8 mouse cellular contexts compared by ENCODE assay signal in the genomic region with DNA sequence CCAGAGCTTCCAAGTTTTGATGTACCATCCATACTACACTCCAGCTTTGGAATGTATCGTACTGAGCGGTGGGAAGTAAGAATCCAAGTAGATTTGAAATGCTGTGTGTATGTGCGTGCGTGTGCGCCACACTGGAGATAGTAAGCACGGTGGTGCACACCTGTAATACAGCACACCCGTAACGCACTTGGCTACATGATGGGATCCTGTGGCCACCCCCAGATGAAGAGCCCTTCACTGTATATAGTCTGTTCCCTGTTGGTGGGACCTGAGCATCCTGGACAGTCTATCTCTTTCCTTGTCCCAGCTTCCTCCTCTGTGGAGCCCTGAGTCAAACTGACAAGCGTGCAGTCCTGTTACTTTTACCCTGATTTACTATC. TPM values are rescaled to one million over a fixed set of nuclear protein-coding genes. Genes with fewer than 3 reads are reported as not detected.
DNase-seq lines count a peak whose midpoint lies in the region; ATAC-seq and TF ChIP-seq lines count a peak whose summit lies in the region.

No protein-coding gene starts in this region.

- peak overlapping the region; percentile 81 for H3K4me2 ChIP-seq in limb, embryonic 14.5 days (replicated peaks; ENCODE audit: low read depth, low read length, severe bottlenecking)
- H3K4me2 ChIP-seq in stomach, embryonic 16.5 days (ENCODE audit: low read depth, low read length) = peak overlapping the region; percentile 79

- H3K27me3 ChIP-seq in spleen, adult 2 months (ENCODE audit: control insufficient read depth, insufficient read depth, low read length) = no peaks in the 10 kb centered on the region
- H3K27me3 ChIP-seq in forebrain, embryonic 10.5 days (ENCODE audit: poor library complexity, severe bottlenecking) = no peaks in the 10 kb centered on the region
- H3K27me3 ChIP-seq in limb, embryonic 14.5 days (ENCODE audit: control insufficient read depth, insufficient read depth, low read length) = no peaks in the 10 kb centered on the region
- H3K27me3 ChIP-seq in stomach, embryonic 16.5 days (ENCODE audit: control insufficient read depth, insufficient read depth, low read length) = no peaks in the 10 kb centered on the region
- no peaks in the 10 kb centered on the region for H3K27me3 ChIP-seq in cerebellum, adult 2 months (ENCODE audit: control insufficient read depth, insufficient read depth, low read length)

- H3K9me3 ChIP-seq in forebrain, embryonic 10.5 days = no peaks in the 10 kb centered on the region
- H3K9me3 ChIP-seq in limb, embryonic 14.5 days (ENCODE audit: control insufficient read depth, low read length) = no peaks in the 10 kb centered on the region
- no peaks in the 10 kb centered on the region for H3K9me3 ChIP-seq in stomach, embryonic 16.5 days (replicated peaks; ENCODE audit: control insufficient read depth, low read length)

- no peak for TF ChIP-seq POLR2A in spleen, adult 2 months (IDR thresholded peaks at IDR 0.05; ENCODE audit: low read depth, low read length)
- TF ChIP-seq POLR2A in limb, embryonic 14.5 days (IDR thresholded peaks at IDR 0.05; ENCODE audit: borderline replicate concordance, extremely low read depth, insufficient read depth, insufficient read length) = no peak
- TF ChIP-seq POLR2A in cerebellum, adult 2 months (IDR thresholded peaks at IDR 0.05; ENCODE audit: borderline replicate concordance, insufficient read depth, low read length) = no peak

- DNase-seq in spleen, adult 2 months (ENCODE audit: low read depth in 1 of 2, low spot score in 2 of 2) = no peak
- no peak for DNase-seq in spleen, adult 18-20 months
- no peak for DNase-seq in forebrain, embryonic 10.5 days (ENCODE audit: extremely low spot score, low spot score)
- no peak for DNase-seq in limb, embryonic 14.5 days (ENCODE audit: low spot score)
- no peak for DNase-seq in layer of hippocampus, postnatal 36 days
- no peak for DNase-seq in cerebellum, adult 2 months
- no peak for DNase-seq in urinary bladder, adult 18-20 months (ENCODE audit: low spot score in 2 of 2)

- no peak for ATAC-seq in limb, embryonic 14.5 days (ENCODE audit: low FRiP score, low read depth)
- ATAC-seq in stomach, embryonic 16.5 days (ENCODE audit: insufficient read depth, low FRiP score) = no peak

- no peak for TF ChIP-seq CTCF in spleen, adult 2 months (IDR thresholded peaks at IDR 0.05; ENCODE audit: extremely low read depth, insufficient read depth, insufficient read length, insufficient replicate concordance)
- TF ChIP-seq CTCF in cerebellum, adult 2 months (IDR thresholded peaks at IDR 0.05; ENCODE audit: borderline replicate concordance, insufficient read depth, low read depth, low read length) = no peak

- peaks cover 6% of the 10 kb centered on the region; the same call in 1 of the 2 replicates for H3K4me1 ChIP-seq in spleen, adult 2 months (ENCODE audit: control insufficient read depth, insufficient read depth, insufficient read length)
- H3K4me1 ChIP-seq in forebrain, embryonic 10.5 days = peaks cover 35% of the 10 kb centered on the region
- peaks cover 14% of the 10 kb centered on the region; the same call in 1 of the 2 replicates for H3K4me1 ChIP-seq in limb, embryonic 14.5 days (ENCODE audit: control insufficient read depth, insufficient read depth, low read length)
- peaks cover 12% of the 10 kb centered on the region for H3K4me1 ChIP-seq in stomach, embryonic 16.5 days (ENCODE audit: control insufficient read depth, insufficient read depth, low read length)
- no peaks in the 10 kb centered on the region for H3K4me1 ChIP-seq in cerebellum, adult 2 months (ENCODE audit: control insufficient read depth, insufficient read depth, low read length)

- H3K27ac ChIP-seq in spleen, adult 2 months (ENCODE audit: insufficient read depth, low read length) = no peak overlapping the region
- H3K27ac ChIP-seq in forebrain, embryonic 10.5 days = peak overlapping the region; percentile 96
- H3K27ac ChIP-seq in limb, embryonic 14.5 days (replicated peaks; ENCODE audit: low read depth, low read length) = no peak overlapping the region
- peak overlapping the region; percentile 90 for H3K27ac ChIP-seq in stomach, embryonic 16.5 days (ENCODE audit: low read length)
- no peak overlapping the region for H3K27ac ChIP-seq in cerebellum, adult 2 months (ENCODE audit: insufficient read depth, low read length)

- H3K9ac ChIP-seq in limb, embryonic 14.5 days (ENCODE audit: low read depth, low read length, severe bottlenecking) = peak overlapping the region; percentile 75
- peak overlapping the region; percentile 86 for H3K9ac ChIP-seq in stomach, embryonic 16.5 days (ENCODE audit: low read length)

- 10% methylated on average over 9 of the region's 9 CpGs for WGBS in spleen, adult 2 months
- 19% methylated on average over 9 of the region's 9 CpGs for WGBS in forebrain, embryonic 10.5 days
- WGBS in limb, embryonic 14.5 days = 9% methylated on average over 9 of the region's 9 CpGs
- WGBS in stomach, embryonic 16.5 days = 4% methylated on average over 9 of the region's 9 CpGs
- 23% methylated on average over 9 of the region's 9 CpGs for WGBS in cerebellum, adult 2 months

- no peaks in the 10 kb centered on the region for H3K36me3 ChIP-seq in spleen, adult 2 months (ENCODE audit: control insufficient read depth, insufficient read depth, low read length)
- H3K36me3 ChIP-seq in forebrain, embryonic 10.5 days (replicated peaks) = peaks cover 44% of the 10 kb centered on the region
- peaks cover 33% of the 10 kb centered on the region for H3K36me3 ChIP-seq in limb, embryonic 14.5 days (ENCODE audit: control insufficient read depth, insufficient read depth, low read length)
- H3K36me3 ChIP-seq in stomach, embryonic 16.5 days (ENCODE audit: control insufficient read depth, insufficient read depth, low read length) = peaks cover 6% of the 10 kb centered on the region

- peak overlapping the region; percentile 31; the same call in 1 of the 2 replicates for H3K4me3 ChIP-seq in spleen, adult 2 months (ENCODE audit: extremely low read depth, insufficient read depth, insufficient read length)
- H3K4me3 ChIP-seq in forebrain, embryonic 10.5 days = peak overlapping the region; percentile 67
- peak overlapping the region; percentile 83 for H3K4me3 ChIP-seq in limb, embryonic 14.5 days (replicated peaks; ENCODE audit: low read length)
- H3K4me3 ChIP-seq in stomach, embryonic 16.5 days (replicated peaks; ENCODE audit: low read length) = peak overlapping the region; percentile 88
- no peak overlapping the region for H3K4me3 ChIP-seq in cerebellum, adult 2 months (replicated peaks; ENCODE audit: insufficient read depth, low read depth, low read length)

RNA-seq across cellular contexts. Expression of a gene that starts 0.9 kb away (rescaled TPM):
- polyA plus RNA-seq in spleen, adult 2 months (2012; rRNA removed) = 41.4 and 42.9 TPM in 2 replicates
- polyA plus RNA-seq in forebrain, embryonic 10.5 days (2016; fragmentation: Nextera tagmentation; extraction: Ambion mirVana) = 227 and 236 TPM in 2 replicates
- 124 and 144 TPM in 2 replicates for polyA plus RNA-seq in limb, embryonic 14.5 days (2012; rRNA removed)
- polyA plus RNA-seq in limb, embryonic 14.5 days (2014; fragmentation: Nextera tagmentation; extraction: Ambion mirVana) = 109 and 116 TPM in 2 replicates
- polyA plus RNA-seq in stomach, embryonic 16.5 days (2015; fragmentation: Nextera tagmentation; extraction: Ambion mirVana) = 120 and 134 TPM in 2 replicates
- 1 to 10 TPM; 1.0 to 1.1 TPM for total RNA-seq in layer of hippocampus, postnatal 36 days (2021)
- polyA plus RNA-seq in cerebellum, adult 2 months (2012; rRNA removed) = 0.51 and 0.55 TPM in 2 replicates

RNA-seq across cellular contexts. Expression of a gene that starts 13.1 kb away (rescaled TPM):
- polyA plus RNA-seq in spleen, adult 2 months (2012; rRNA removed) = 16.7 and 23.7 TPM in 2 replicates
- polyA plus RNA-seq in forebrain, embryonic 10.5 days (2016; fragmentation: Nextera tagmentation; extraction: Ambion mirVana) = 3.8 and 4.1 TPM in 2 replicates
- 15.2 and 15.6 TPM in 2 replicates for polyA plus RNA-seq in limb, embryonic 14.5 days (2012; rRNA removed)
- polyA plus RNA-seq in limb, embryonic 14.5 days (2014; fragmentation: Nextera tagmentation; extraction: Ambion mirVana) = 12.3 and 13.9 TPM in 2 replicates
- 7.2 and 7.8 TPM in 2 replicates for polyA plus RNA-seq in stomach, embryonic 16.5 days (2015; fragmentation: Nextera tagmentation; extraction: Ambion mirVana)
- total RNA-seq in layer of hippocampus, postnatal 36 days (2021) = 10 to 100 TPM; 27.8 to 30.4 TPM
- 34.9 and 36.7 TPM in 2 replicates for polyA plus RNA-seq in cerebellum, adult 2 months (2012; rRNA removed)

RNA-seq across cellular contexts. Expression of a gene that starts 24.2 kb away (rescaled TPM):
- 7.0 and 14.6 TPM in 2 replicates for polyA plus RNA-seq in spleen, adult 2 months (2012; rRNA removed)
- polyA plus RNA-seq in forebrain, embryonic 10.5 days (2016; fragmentation: Nextera tagmentation; extraction: Ambion mirVana) = 60.8 and 61.0 TPM in 2 replicates
- polyA plus RNA-seq in limb, embryonic 14.5 days (2012; rRNA removed) = 47.8 and 71.0 TPM in 2 replicates
- polyA plus RNA-seq in limb, embryonic 14.5 days (2014; fragmentation: Nextera tagmentation; extraction: Ambion mirVana) = 54.4 and 55.2 TPM in 2 replicates
- 58.2 and 62.1 TPM in 2 replicates for polyA plus RNA-seq in stomach, embryonic 16.5 days (2015; fragmentation: Nextera tagmentation; extraction: Ambion mirVana)
- 10 to 100 TPM; 20.8 to 24.0 TPM for total RNA-seq in layer of hippocampus, postnatal 36 days (2021)
- polyA plus RNA-seq in cerebellum, adult 2 months (2012; rRNA removed) = 13.4 and 15.8 TPM in 2 replicates

RNA-seq across cellular contexts. Expression of a gene that starts 30.7 kb away (rescaled TPM):
- 27.2 and 30.4 TPM in 2 replicates for polyA plus RNA-seq in spleen, adult 2 months (2012; rRNA removed)
- 79.6 and 86.1 TPM in 2 replicates for polyA plus RNA-seq in forebrain, embryonic 10.5 days (2016; fragmentation: Nextera tagmentation; extraction: Ambion mirVana)
- 76.4 and 110 TPM in 2 replicates for polyA plus RNA-seq in limb, embryonic 14.5 days (2012; rRNA removed)
- 44.6 and 49.1 TPM in 2 replicates for polyA plus RNA-seq in limb, embryonic 14.5 days (2014; fragmentation: Nextera tagmentation; extraction: Ambion mirVana)
- 34.5 and 43.9 TPM in 2 replicates for polyA plus RNA-seq in stomach, embryonic 16.5 days (2015; fragmentation: Nextera tagmentation; extraction: Ambion mirVana)
- 10 to 100 TPM; 31.8 to 32.3 TPM for total RNA-seq in layer of hippocampus, postnatal 36 days (2021)
- polyA plus RNA-seq in cerebellum, adult 2 months (2012; rRNA removed) = 44.1 and 46.3 TPM in 2 replicates

RNA-seq across cellular contexts. Expression of a gene that starts 38.1 kb away (rescaled TPM):
- polyA plus RNA-seq in spleen, adult 2 months (2012; rRNA removed) = 14.0 and 16.8 TPM in 2 replicates
- 70.5 and 72.8 TPM in 2 replicates for polyA plus RNA-seq in forebrain, embryonic 10.5 days (2016; fragmentation: Nextera tagmentation; extraction: Ambion mirVana)
- polyA plus RNA-seq in limb, embryonic 14.5 days (2012; rRNA removed) = 27.0 and 35.6 TPM in 2 replicates
- 22.0 and 25.6 TPM in 2 replicates for polyA plus RNA-seq in limb, embryonic 14.5 days (2014; fragmentation: Nextera tagmentation; extraction: Ambion mirVana)
- 24.1 and 25.2 TPM in 2 replicates for polyA plus RNA-seq in stomach, embryonic 16.5 days (2015; fragmentation: Nextera tagmentation; extraction: Ambion mirVana)
- total RNA-seq in layer of hippocampus, postnatal 36 days (2021) = 10 to 100 TPM; 22.8 to 28.9 TPM
- polyA plus RNA-seq in cerebellum, adult 2 months (2012; rRNA removed) = 23.1 and 23.2 TPM in 2 replicates

Comparison
In these comparisons a context has a peak if more than half of its experiments do, and no peak if none do; other contexts are left out.
1. H3K27ac ChIP-seq: peak in forebrain, embryonic 10.5 days (single experiment) and stomach, embryonic 16.5 days (single experiment); none in spleen, adult 2 months (single experiment), limb, embryonic 14.5 days (single experiment) and cerebellum, adult 2 months (single experiment).
2. RNA of a gene that starts 0.9 kb away (polyA plus RNA-seq): 227 to 236 TPM in forebrain, embryonic 10.5 days, 109 to 144 TPM in limb, embryonic 14.5 days, 120 to 134 TPM in stomach, embryonic 16.5 days and 41.4 to 42.9 TPM in spleen, adult 2 months; 0.51 to 0.55 TPM in cerebellum, adult 2 months; every median in the first group is over 10 times any median in the second.